Mouse (Mus musculus) urinary bladder, postnatal 14 days (tissue): Measurements from ENCODE around the gene Psme2.
A peak's percentile ranks its signal among the peaks of the same experiment; 100 is the strongest.

Experiments
- DNase-seq: peaks from one replicate; pipeline ENCODE4 v3.0.0; 2021; ENCODE audit warnings: low spot score

Psme2 gene

GRCm38 (mm10) chr14:55590748-55591330 is at the start of gene Psme2:
Gene Psme2 (minus strand): TSS chr14:55591113.
- DNase-seq: peak; percentile 94

- DNase-seq: no peak
These were observed 46.9 kb upstream of the Psme2 start, which contains the start of gene Gm49378 for GRCm38 (mm10) chr14:55637795-55638194. Gene Gm49378 (minus strand): TSS chr14:55637895.

GRCm38 (mm10) chr14:55635523-55636007 is 44.7 kb upstream of the Psme2 start, which contains the start of gene Ipo4:
Gene Ipo4 (minus strand): TSS chr14:55635957.
- peak; percentile 88 for DNase-seq

GRCm38 (mm10) chr14:55634874-55635522 is 44.1 kb upstream of the Psme2 start:
- peak; percentile 51 for DNase-seq

- DNase-seq: peak; percentile 50
These were observed 38.4 kb upstream of the Psme2 start for GRCm38 (mm10) chr14:55629312-55629711.

GRCm38 (mm10) chr14:55628077-55628827 is 37.3 kb upstream of the Psme2 start:
- DNase-seq: no peak

GRCm38 (mm10) chr14:55618486-55619195 is 27.7 kb upstream of the Psme2 start:
- no peak for DNase-seq

GRCm38 (mm10) chr14:55617822-55618221 is 26.9 kb upstream of the Psme2 start, which contains the start of gene Rec8:
Gene Rec8 (plus strand): TSS chr14:55618037.
- DNase-seq: no peak

GRCm38 (mm10) chr14:55616844-55617243 is 25.9 kb upstream of the Psme2 start:
- no peak for DNase-seq

- no peak for DNase-seq
These were observed 25.0 kb upstream of the Psme2 start for GRCm38 (mm10) chr14:55615876-55616275.

GRCm38 (mm10) chr14:55614565-55615178 is 23.8 kb upstream of the Psme2 start:
- no peak for DNase-seq

GRCm38 (mm10) chr14:55613346-55613745 is 22.4 kb upstream of the Psme2 start:
- no peak for DNase-seq

- no peak for DNase-seq
These were observed 17.4 kb upstream of the Psme2 start for GRCm38 (mm10) chr14:55608339-55608738.

- no peak for DNase-seq
These were observed 15.0 kb upstream of the Psme2 start for GRCm38 (mm10) chr14:55605743-55606459.

- DNase-seq: no peak
These were observed 13.9 kb upstream of the Psme2 start for GRCm38 (mm10) chr14:55604823-55605222.

- peak; percentile 94 for DNase-seq
These were observed 13.0 kb upstream of the Psme2 start for GRCm38 (mm10) chr14:55603633-55604576.

GRCm38 (mm10) chr14:55603271-55603632 is 12.3 kb upstream of the Psme2 start, which contains the start of gene Irf9:
Gene Irf9 (plus strand): TSS chr14:55603571.
- no peak for DNase-seq

GRCm38 (mm10) chr14:55598521-55599390 is 7.8 kb upstream of the Psme2 start:
- DNase-seq: no peak
